Mouse (Mus musculus) retina, adult 2 months (tissue): ENCODE measurements around the gene Olfr1289.

Experiments used
- DNase-seq: peaks from one replicate; pipeline ENCODE4 v3.0.0-alpha.2; 2012; ENCODE audit warnings: low read depth, low spot score

The Olfr1289 gene

DNA sequence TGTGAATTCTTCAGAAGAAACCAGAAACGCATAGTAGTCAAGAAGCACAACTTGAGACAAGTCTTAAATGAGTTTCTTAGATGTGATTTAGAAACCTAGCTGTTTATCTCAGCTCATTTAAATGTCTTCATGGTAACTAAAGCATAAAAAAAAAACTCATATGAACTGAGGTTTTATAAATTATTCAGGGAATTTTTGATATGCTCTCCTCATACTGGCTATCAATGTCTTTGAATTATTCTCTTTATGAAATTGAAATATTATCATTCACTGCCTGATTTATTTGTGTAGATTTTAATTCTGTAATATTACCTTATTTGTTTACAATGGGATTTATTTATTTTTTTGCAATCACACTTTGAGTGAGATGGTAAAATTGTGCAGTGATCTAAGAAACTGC is at the start of gene Olfr1289:
Olfr1289 (plus strand) TSS at position 301 of the 400 bp plus-strand sequence.
- no peak for DNase-seq

DNA sequence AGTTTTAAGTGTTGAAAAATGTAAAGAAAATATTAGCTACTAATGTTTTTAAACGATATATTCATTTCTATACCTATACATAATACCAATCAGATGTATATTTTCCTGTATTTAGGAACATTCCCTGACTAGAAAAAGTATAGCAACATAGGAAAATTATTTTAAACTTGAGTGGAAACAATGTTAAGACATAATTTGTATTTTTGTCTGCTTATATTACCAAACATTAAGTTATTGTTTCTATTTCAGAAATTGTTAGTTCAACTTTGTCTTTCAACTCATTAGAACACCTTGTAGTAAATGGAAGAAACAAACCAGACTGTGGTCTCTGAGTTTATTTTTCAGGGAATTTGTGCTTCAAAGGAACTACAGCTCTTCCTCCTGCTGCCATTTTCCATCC is 31.8 kb upstream of the Olfr1289 start, which contains the start of gene Olfr1287:
Olfr1287 (plus strand) TSS at position 301 of the 400 bp plus-strand sequence.
- no peak for DNase-seq

DNA sequence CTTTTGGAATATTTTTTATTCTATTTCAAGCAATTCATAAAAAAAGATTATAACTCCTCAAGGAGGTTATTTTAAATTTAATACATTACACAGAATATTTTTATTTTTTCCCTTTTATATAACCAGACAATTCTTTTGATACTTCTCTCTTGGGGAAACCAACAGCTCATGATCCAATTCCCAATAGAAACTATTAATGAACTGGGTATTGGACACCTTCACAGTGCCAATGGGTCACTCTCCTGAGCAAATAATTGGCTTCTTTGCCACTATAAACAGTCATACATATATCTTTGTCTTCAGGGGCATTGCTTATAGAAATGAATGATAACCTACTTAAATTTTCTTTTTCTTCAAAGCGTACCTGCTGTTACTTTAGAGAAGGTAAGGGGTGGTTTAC is 6.8 kb upstream of the Olfr1289 start, which contains the start of gene Olfr1288:
Olfr1288 (plus strand) TSS at position 301 of the 400 bp plus-strand sequence.
- DNase-seq: no peak

DNA sequence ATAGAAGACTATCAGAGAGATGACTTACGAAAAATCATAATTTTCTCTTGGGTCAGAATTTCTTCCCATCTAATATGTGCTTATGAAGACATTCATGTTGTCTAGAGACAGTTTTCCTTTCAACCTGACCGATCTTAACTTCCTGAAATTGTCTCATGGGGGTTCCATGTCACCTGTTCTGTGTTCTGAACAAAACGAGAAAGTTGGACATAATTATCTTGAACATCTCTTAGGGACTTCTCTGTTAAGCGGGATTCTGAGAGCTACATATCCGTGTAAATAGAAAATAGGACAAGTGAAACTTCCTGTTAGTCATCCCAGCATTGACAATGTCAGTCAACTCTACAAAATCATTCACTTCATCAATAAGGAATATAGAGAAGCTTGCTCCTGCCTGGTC is 13.1 kb downstream of the Olfr1289 start, which contains the start of gene Olfr1290:
Olfr1290 (minus strand) TSS at position 101 of the 400 bp plus-strand sequence.
- DNase-seq: no peak

DNA sequence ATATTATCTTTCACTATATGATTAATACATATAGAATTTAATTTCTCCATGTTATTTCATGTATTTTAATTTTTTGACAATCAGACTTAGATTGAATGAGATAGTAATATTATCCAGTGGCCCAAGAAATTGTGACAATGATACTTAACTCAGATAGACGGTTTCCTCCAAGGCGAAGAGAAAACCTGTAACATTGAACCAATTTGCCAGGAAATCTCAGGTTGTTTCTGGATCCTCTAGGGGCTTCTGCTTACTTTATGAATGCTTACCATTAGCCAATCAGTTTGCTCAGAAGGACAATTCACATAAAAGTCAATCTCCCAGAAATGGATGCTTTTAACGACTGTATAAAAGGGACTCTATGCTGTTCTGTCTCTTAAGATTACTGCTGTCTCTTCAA is 16.3 kb downstream of the Olfr1289 start, which contains the start of gene Olfr1291-ps1:
Olfr1291-ps1 (plus strand) TSS at position 301 of the 400 bp plus-strand sequence.
- no peak for DNase-seq

DNA sequence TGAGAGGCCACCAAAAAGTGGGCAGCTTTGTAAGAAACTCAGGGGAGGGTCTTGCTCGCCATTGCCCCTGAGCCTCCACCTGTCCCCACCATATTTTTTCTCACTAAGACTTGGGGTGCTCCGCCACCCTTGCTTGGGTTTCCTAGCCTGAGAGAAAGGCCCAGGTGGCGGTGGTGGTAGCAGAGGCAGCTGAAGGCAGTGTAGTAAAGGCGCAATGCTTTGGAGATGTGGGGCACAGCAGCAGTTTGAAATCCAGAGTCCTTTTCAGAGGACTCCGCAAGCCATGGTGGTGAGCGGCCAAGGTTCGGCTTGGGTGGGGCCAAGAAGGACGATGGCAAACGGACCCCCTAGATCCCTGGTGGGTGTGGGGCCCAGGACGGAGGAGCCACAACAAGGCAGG is 36.8 kb downstream of the Olfr1289 start:
- DNase-seq: no peak

DNA sequence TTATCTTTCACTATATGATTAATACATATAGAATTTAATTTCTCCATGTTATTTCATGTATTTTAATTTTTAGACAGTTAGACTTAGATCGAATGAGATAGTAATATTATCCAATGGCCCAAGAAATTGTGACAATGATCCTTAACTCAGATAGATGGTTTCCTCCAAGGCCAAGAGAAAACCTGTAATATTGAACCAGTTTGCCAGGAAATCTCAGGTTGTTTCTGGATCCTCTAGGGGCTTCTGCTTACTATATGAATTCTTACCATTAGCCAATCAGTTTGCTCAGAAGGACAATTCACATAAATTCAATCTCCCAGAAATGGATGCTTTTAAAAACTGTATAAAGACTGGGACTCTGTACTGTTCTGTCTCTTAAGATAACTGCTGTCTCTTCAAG is 44.3 kb downstream of the Olfr1289 start, which contains the start of gene Olfr1293-ps:
Olfr1293-ps (plus strand) TSS at position 301 of the 400 bp plus-strand sequence.
- DNase-seq: no peak
